Mouse (Mus musculus): ENCODE measurements at regions not wholly inside any gene's neighbourhood (a gene's known extent, or its start where the extent isn't known, plus 50 kb on each side); places are given as distances from the start of the nearest gene placed in this dataset.
A peak's percentile ranks its signal among the peaks of the same experiment; 100 is the strongest.

DNA sequence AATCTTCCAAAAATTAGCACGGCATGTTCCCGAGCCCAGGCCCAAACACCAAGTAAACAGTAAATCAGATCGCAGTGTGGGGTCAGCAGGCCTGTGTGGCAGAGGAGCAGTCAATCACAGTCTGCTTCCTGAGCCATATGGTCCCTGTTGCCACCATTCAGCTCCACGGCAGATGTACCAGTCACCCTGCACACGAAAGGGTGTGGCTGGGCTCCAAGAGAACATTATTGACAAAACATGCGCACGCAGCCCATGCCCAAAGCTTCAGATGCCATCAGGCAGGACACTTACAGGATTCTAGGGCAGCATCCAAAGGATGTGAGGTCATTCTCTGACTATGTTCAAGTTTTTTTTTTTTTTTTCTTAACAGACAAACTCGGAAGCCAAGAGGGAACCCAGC lies 126.6 kb downstream of the Rybp start:
- no peaks in the 10 kb centered on the region; the same call in 1 of the 2 replicates for H3K27me3 ChIP-seq (ENCODE audit: insufficient read depth, low read length)
- no peak overlapping the region for H3K4me2 ChIP-seq
- no peak overlapping the region for H3K27ac ChIP-seq (ENCODE audit: low read depth)
- WGBS: 58% methylated on average over 8 of the region's 8 CpGs
- no peaks in the 10 kb centered on the region for H3K9me3 ChIP-seq (ENCODE audit: low read depth, low read length)
- DNase-seq (no peak), ATAC-seq (ENCODE audit: insufficient read depth) (no peak)
- no peak overlapping the region for H3K9ac ChIP-seq
- no peak overlapping the region for H3K4me3 ChIP-seq (ENCODE audit: low read depth, low read length)
- H3K36me3 ChIP-seq (ENCODE audit: insufficient read depth): no peaks in the 10 kb centered on the region
- peaks cover 41% of the 10 kb centered on the region for H3K4me1 ChIP-seq (ENCODE audit: insufficient read depth)
- no peak for TF ChIP-seq CTCF (IDR thresholded peaks at IDR 0.05; ENCODE audit: low read depth)

DNA sequence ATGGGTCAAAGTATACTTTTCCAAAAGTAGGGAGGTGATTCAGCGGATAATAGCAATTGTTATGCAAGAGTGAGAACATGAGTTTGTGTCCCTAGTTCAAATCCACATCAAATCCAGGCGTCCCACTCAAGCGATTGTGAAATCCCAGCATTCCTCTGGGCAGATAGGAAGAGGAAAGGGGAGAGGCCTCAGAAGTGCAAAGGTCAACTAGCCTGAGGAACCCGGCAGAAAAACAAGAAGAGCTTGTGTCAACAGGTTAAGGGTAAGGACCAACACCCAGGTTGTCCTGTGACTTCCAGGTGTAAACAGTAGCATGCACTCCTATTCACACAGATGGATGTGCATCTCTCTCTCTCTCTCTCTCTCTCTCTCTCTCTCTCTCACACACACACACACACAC lies 127.5 kb downstream of the Rybp start:
- H3K36me3 ChIP-seq (ENCODE audit: insufficient read depth): no peaks in the 10 kb centered on the region
- 59% methylated on average over 4 of the region's 4 CpGs for WGBS
- H3K4me1 ChIP-seq (ENCODE audit: insufficient read depth): peaks cover 49% of the 10 kb centered on the region
- no peak overlapping the region for H3K4me3 ChIP-seq (ENCODE audit: low read depth, low read length)
- no peak overlapping the region for H3K27ac ChIP-seq (ENCODE audit: low read depth)
- no peak for ATAC-seq (ENCODE audit: insufficient read depth)
- TF ChIP-seq CTCF (IDR thresholded peaks at IDR 0.05; ENCODE audit: low read depth): no peak
- H3K4me2 ChIP-seq: no peak overlapping the region
- no peak overlapping the region for H3K9ac ChIP-seq
- DNase-seq: no peak
- H3K9me3 ChIP-seq (ENCODE audit: low read depth, low read length): no peaks in the 10 kb centered on the region
- no peaks in the 10 kb centered on the region; the same call in 1 of the 2 replicates for H3K27me3 ChIP-seq (ENCODE audit: insufficient read depth, low read length)

- Histone ChIP-seq H3K4me2 (no peak overlapping the region), H3K9me3 (ENCODE audit: low read depth, low read length) (no peaks in the 10 kb centered on the region), H3K27ac (ENCODE audit: low read depth) (no peak overlapping the region), H3K27me3 (ENCODE audit: insufficient read depth, low read length) (no peaks in the 10 kb centered on the region; the same call in 1 of the 2 replicates), H3K36me3 (ENCODE audit: insufficient read depth) (no peaks in the 10 kb centered on the region), H3K4me1 (ENCODE audit: insufficient read depth) (peaks cover 49% of the 10 kb centered on the region), H3K4me3 (ENCODE audit: low read depth, low read length) (no peak overlapping the region), H3K9ac (no peak overlapping the region)
- no peak for TF ChIP-seq CTCF (IDR thresholded peaks at IDR 0.05; ENCODE audit: low read depth)
- DNase-seq: peak; percentile 43
- WGBS: 35% methylated on average over 1 of the region's 1 CpGs
- ATAC-seq (ENCODE audit: insufficient read depth): no peak
These were observed 128.0 kb downstream of the Rybp start for GRCm38 (mm10) chr6:100159246-100159645.

GRCm38 (mm10) chr6:100157288-100157687 lies 130.0 kb downstream of the Rybp start:
- Histone ChIP-seq H3K27ac (ENCODE audit: low read depth) (no peak overlapping the region), H3K36me3 (ENCODE audit: insufficient read depth) (no peaks in the 10 kb centered on the region), H3K4me1 (ENCODE audit: insufficient read depth) (peaks cover 31% of the 10 kb centered on the region), H3K4me2 (no peak overlapping the region), H3K9me3 (ENCODE audit: low read depth, low read length) (no peaks in the 10 kb centered on the region), H3K27me3 (ENCODE audit: insufficient read depth, low read length) (no peaks in the 10 kb centered on the region; the same call in 1 of the 2 replicates), H3K4me3 (ENCODE audit: low read depth, low read length) (no peak overlapping the region), H3K9ac (no peak overlapping the region)
- no peak for TF ChIP-seq CTCF (IDR thresholded peaks at IDR 0.05; ENCODE audit: low read depth)
- DNase-seq (peak; percentile 94), ATAC-seq (ENCODE audit: insufficient read depth) (peak; percentile 80)
- WGBS: 24% methylated on average over 7 of the region's 7 CpGs

GRCm38 (mm10) chr6:100156163-100156562 lies 131.1 kb downstream of the Rybp start:
- ATAC-seq (ENCODE audit: insufficient read depth) (peak; percentile 10; the same call in 1 of the 2 replicates), DNase-seq (no peak)
- TF ChIP-seq CTCF (IDR thresholded peaks at IDR 0.05; ENCODE audit: low read depth): no peak
- Histone ChIP-seq H3K4me3 (ENCODE audit: low read depth, low read length) (no peak overlapping the region), H3K27me3 (ENCODE audit: insufficient read depth, low read length) (no peaks in the 10 kb centered on the region), H3K4me1 (ENCODE audit: insufficient read depth) (peaks cover 31% of the 10 kb centered on the region), H3K36me3 (ENCODE audit: insufficient read depth) (no peaks in the 10 kb centered on the region), H3K27ac (ENCODE audit: low read depth) (peak overlapping the region; percentile 74; the same call in 1 of the 2 replicates), H3K4me2 (peak overlapping the region; percentile 10; the same call in 1 of the 2 replicates), H3K9me3 (ENCODE audit: low read depth, low read length) (no peaks in the 10 kb centered on the region), H3K9ac (no peak overlapping the region)
- WGBS: 78% methylated on average over 4 of the region's 4 CpGs

GRCm38 (mm10) chr6:100155676-100156075 lies 131.6 kb downstream of the Rybp start:
- H3K9me3 ChIP-seq (ENCODE audit: low read depth, low read length): no peaks in the 10 kb centered on the region
- H3K9ac ChIP-seq: no peak overlapping the region
- H3K4me2 ChIP-seq: peak overlapping the region; percentile 10; the same call in 1 of the 2 replicates
- H3K4me3 ChIP-seq (ENCODE audit: low read depth, low read length): no peak overlapping the region
- no peak for TF ChIP-seq CTCF (IDR thresholded peaks at IDR 0.05; ENCODE audit: low read depth)
- no peaks in the 10 kb centered on the region for H3K36me3 ChIP-seq (ENCODE audit: insufficient read depth)
- peak; percentile 86 for DNase-seq
- peak overlapping the region; percentile 74 for H3K27ac ChIP-seq (ENCODE audit: low read depth)
- ATAC-seq (ENCODE audit: insufficient read depth): peak; percentile 60
- H3K27me3 ChIP-seq (ENCODE audit: insufficient read depth, low read length): no peaks in the 10 kb centered on the region
- peaks cover 31% of the 10 kb centered on the region for H3K4me1 ChIP-seq (ENCODE audit: insufficient read depth)
- WGBS: 27% methylated on average over 20 of the region's 20 CpGs

GRCm38 (mm10) chr6:100151447-100151846 lies 135.8 kb downstream of the Rybp start:
- no peak for ATAC-seq (ENCODE audit: insufficient read depth)
- no peaks in the 10 kb centered on the region for H3K27me3 ChIP-seq (ENCODE audit: insufficient read depth, low read length)
- no peak overlapping the region for H3K9ac ChIP-seq
- TF ChIP-seq CTCF (IDR thresholded peaks at IDR 0.05; ENCODE audit: low read depth): no peak
- no peak overlapping the region for H3K4me2 ChIP-seq
- no peaks in the 10 kb centered on the region for H3K9me3 ChIP-seq (ENCODE audit: low read depth, low read length)
- no peak overlapping the region for H3K4me3 ChIP-seq (ENCODE audit: low read depth, low read length)
- 93% methylated on average over 1 of the region's 1 CpGs for WGBS
- no peak for DNase-seq
- peaks cover 21% of the 10 kb centered on the region for H3K4me1 ChIP-seq (ENCODE audit: insufficient read depth)
- no peaks in the 10 kb centered on the region for H3K36me3 ChIP-seq (ENCODE audit: insufficient read depth)
- H3K27ac ChIP-seq (ENCODE audit: low read depth): no peak overlapping the region
